Mouse (Mus musculus): Measurements from ENCODE around the gene Dus2.
"Not testable (repeated sequence)": the region's sequence is repeated elsewhere in the genome, so short reads cannot be mapped to it uniquely, and the experiment has no call there.

The Dus2 gene

GRCm38 (mm10) chr8:105991546-105991945 is 409 bp downstream of the Dus2 start:
- DNase-seq: no peak

GRCm38 (mm10) chr8:105992499-105992898 is 1.4 kb downstream of the Dus2 start:
- no peak for DNase-seq

GRCm38 (mm10) chr8:105993226-105993625 is 2.1 kb downstream of the Dus2 start:
- DNase-seq: no peak

GRCm38 (mm10) chr8:105996359-105996758 is 5.2 kb downstream of the Dus2 start:
- DNase-seq: no peak

- no peak for DNase-seq
These were observed 7.8 kb downstream of the Dus2 start for GRCm38 (mm10) chr8:105998971-105999370.

- DNase-seq: peak; percentile 72
These were observed 10.8 kb downstream of the Dus2 start for GRCm38 (mm10) chr8:106001908-106002307.

GRCm38 (mm10) chr8:106004538-106005207 is 13.5 kb downstream of the Dus2 start:
- DNase-seq: no peak

- DNase-seq: no peak
These were observed 14.7 kb downstream of the Dus2 start, which contains the start of gene Dpep2nb for GRCm38 (mm10) chr8:106005875-106006274. Dpep2nb (minus strand) TSS chr8:106005975.

- no peak for DNase-seq
These were observed 15.3 kb downstream of the Dus2 start for GRCm38 (mm10) chr8:106006413-106006812.

- no peak for DNase-seq
These were observed 16.0 kb downstream of the Dus2 start for GRCm38 (mm10) chr8:106007135-106007534.

GRCm38 (mm10) chr8:106007891-106008290 is 16.8 kb downstream of the Dus2 start:
- not testable (repeated sequence) for DNase-seq

GRCm38 (mm10) chr8:106010748-106011642 is 19.9 kb downstream of the Dus2 start:
- DNase-seq: peak; percentile 89

- DNase-seq: no peak
These were observed 20.5 kb downstream of the Dus2 start, which contains the start of gene Ddx28 for GRCm38 (mm10) chr8:106011643-106011986. Ddx28 (minus strand) TSS chr8:106011882.

- not testable (repeated sequence) for DNase-seq
These were observed 21.1 kb downstream of the Dus2 start for GRCm38 (mm10) chr8:106012203-106012602.

GRCm38 (mm10) chr8:106016284-106016683 is 25.1 kb downstream of the Dus2 start:
- DNase-seq: no peak

- DNase-seq: no peak
These were observed 26.0 kb downstream of the Dus2 start for GRCm38 (mm10) chr8:106017130-106017529.

GRCm38 (mm10) chr8:106018039-106018438 is 26.9 kb downstream of the Dus2 start:
- DNase-seq: no peak

GRCm38 (mm10) chr8:106022483-106022882 is 31.3 kb downstream of the Dus2 start:
- peak; percentile 82 for DNase-seq

- DNase-seq: no peak
These were observed 47.6 kb downstream of the Dus2 start for GRCm38 (mm10) chr8:106038721-106039120.

GRCm38 (mm10) chr8:106039605-106040004 is 48.5 kb downstream of the Dus2 start:
- DNase-seq: no peak

GRCm38 (mm10) chr8:106040218-106040617 is 49.1 kb downstream of the Dus2 start:
- DNase-seq: no peak

GRCm38 (mm10) chr8:106043055-106043454 is 51.9 kb downstream of the Dus2 start:
- no peak for DNase-seq

- no peak for DNase-seq
These were observed 53.0 kb downstream of the Dus2 start for GRCm38 (mm10) chr8:106044151-106044550.
